Mouse (Mus musculus): ENCODE results near the gene Rabl6.
"Not testable (repeated sequence)": the region's sequence is repeated elsewhere in the genome, so short reads cannot be mapped to it uniquely, and the experiment has no call there.

Rabl6 gene

GRCm38 (mm10) chr2:25576028-25576850 is 32.1 kb downstream of the Rabl6 start:
- no peak for DNase-seq (ENCODE audit: low read depth, low spot score)

- DNase-seq (ENCODE audit: low read depth, low spot score), result no peak
These were observed 32.8 kb downstream of the Rabl6 start for GRCm38 (mm10) chr2:25575432-25576027.

GRCm38 (mm10) chr2:25574579-25575431 is 33.5 kb downstream of the Rabl6 start, which contains the start of the genes Mamdc4 and Phpt1:
Gene Mamdc4, minus strand, starts transcription at chr2:25574845.
Gene Phpt1, minus strand, starts transcription at chr2:25575224.
- peak; percentile 94 for DNase-seq (ENCODE audit: low read depth, low spot score)

- DNase-seq (ENCODE audit: low read depth, low spot score), result no peak
These were observed 34.2 kb downstream of the Rabl6 start for GRCm38 (mm10) chr2:25574136-25574535.

GRCm38 (mm10) chr2:25573068-25573467 is 35.3 kb downstream of the Rabl6 start:
- DNase-seq (ENCODE audit: low read depth, low spot score), result no peak

GRCm38 (mm10) chr2:25571221-25571620 is 37.1 kb downstream of the Rabl6 start:
- no peak for DNase-seq (ENCODE audit: low read depth, low spot score)

GRCm38 (mm10) chr2:25569323-25569722 is 39.0 kb downstream of the Rabl6 start:
- no peak for DNase-seq (ENCODE audit: low read depth, low spot score)

GRCm38 (mm10) chr2:25568473-25569019 is 39.8 kb downstream of the Rabl6 start:
- DNase-seq (ENCODE audit: low read depth, low spot score), result no peak

GRCm38 (mm10) chr2:25566558-25566957 is 41.8 kb downstream of the Rabl6 start:
- no peak for DNase-seq (ENCODE audit: low read depth, low spot score)

- DNase-seq (ENCODE audit: low read depth, low spot score), result no peak
These were observed 42.6 kb downstream of the Rabl6 start for GRCm38 (mm10) chr2:25565741-25566140.

GRCm38 (mm10) chr2:25561946-25562345 is 46.4 kb downstream of the Rabl6 start:
- DNase-seq (ENCODE audit: low read depth, low spot score), result no peak

GRCm38 (mm10) chr2:25560551-25560950 is 47.8 kb downstream of the Rabl6 start:
- no peak for DNase-seq (ENCODE audit: low read depth, low spot score)

GRCm38 (mm10) chr2:25558774-25559173 is 49.5 kb downstream of the Rabl6 start:
- DNase-seq (ENCODE audit: low read depth, low spot score), result no peak

GRCm38 (mm10) chr2:25557964-25558360 is 50.4 kb downstream of the Rabl6 start:
- no peak for DNase-seq (ENCODE audit: low read depth, low spot score)

GRCm38 (mm10) chr2:25557221-25557963 is 50.9 kb downstream of the Rabl6 start, which contains the start of gene Edf1:
Gene Edf1, plus strand, starts transcription at chr2:25557847.
- DNase-seq (ENCODE audit: low read depth, low spot score), result peak; percentile 87

GRCm38 (mm10) chr2:25556296-25556695 is 52.0 kb downstream of the Rabl6 start:
- DNase-seq (ENCODE audit: low read depth, low spot score), result no peak

GRCm38 (mm10) chr2:25555479-25555878 is 52.8 kb downstream of the Rabl6 start:
- not testable (repeated sequence) for DNase-seq (ENCODE audit: low read depth, low spot score)

GRCm38 (mm10) chr2:25553171-25553786 is 55.0 kb downstream of the Rabl6 start:
- DNase-seq (ENCODE audit: low read depth, low spot score), result not testable (repeated sequence)

- DNase-seq (ENCODE audit: low read depth, low spot score), result no peak
These were observed 57.1 kb downstream of the Rabl6 start for GRCm38 (mm10) chr2:25551186-25551585.

All from retina, postnatal 7 days (tissue).